Mouse (Mus musculus) forebrain, postnatal 0 days (tissue): ENCODE measurements at regions not wholly inside any gene's neighbourhood (a gene's known extent, or its start where the extent isn't known, plus 50 kb on each side); places are given as distances from the start of the nearest gene placed in this dataset.

Source experiments
- ATAC-seq: fragments of 200-750 bp; cut with Nextera tagmentation; 2 replicates; pipeline ENCODE4 v1.8.0; 2017; ENCODE audit warnings: mild to moderate bottlenecking, moderate library complexity
- DNase-seq: peaks from one replicate; pipeline ENCODE4 v3.0.0-alpha.2; 2015
- H3K27ac ChIP-seq: fragments of 300-500 bp; sonication (generic); 2 replicates; pipeline ENCODE4 v1.5.1; 2014; ENCODE audit warnings: low read depth, mild to moderate bottlenecking, antibody characterized with exemption, low read length, moderate library complexity, mixed read lengths
- H3K27me3 ChIP-seq: fragments of 300-500 bp; sonication (generic); 2 replicates; pipeline ENCODE4 v1.6.1; 2014; ENCODE audit warnings: mild to moderate bottlenecking, low read length, mixed read lengths; ENCODE audit not compliant: insufficient read depth
- H3K36me3 ChIP-seq: fragments of 300-500 bp; sonication (generic); 2 replicates; pipeline ENCODE4 v1.6.1; 2014; ENCODE audit warnings: mild to moderate bottlenecking, moderate library complexity; ENCODE audit not compliant: insufficient read depth
- H3K4me1 ChIP-seq: fragments of 300-500 bp; sonication (generic); 2 replicates; pipeline ENCODE4 v1.6.1; 2014; ENCODE audit warnings: antibody characterized with exemption; ENCODE audit not compliant: insufficient read depth
- H3K4me2 ChIP-seq: fragments of 300-500 bp; sonication (generic); 2 replicates; pipeline ENCODE4 v1.6.1; 2014; ENCODE audit warnings: low read depth, mild to moderate bottlenecking, moderate library complexity
- H3K4me3 ChIP-seq: fragments of 300-500 bp; sonication (generic); 2 replicates; pipeline ENCODE4 v1.5.1; 2014; ENCODE audit warnings: low read depth, low read length, mixed read lengths
- H3K9ac ChIP-seq: fragments of 300-500 bp; sonication (generic); 2 replicates; pipeline ENCODE4 v1.6.1; 2014; ENCODE audit warnings: mild to moderate bottlenecking
- H3K9me3 ChIP-seq: fragments of 300-500 bp; sonication (generic); 2 replicates; pipeline ENCODE4 v1.6.1; 2016; ENCODE audit warnings: low read length
- CTCF ChIP-seq: sonication (generic); IDR thresholded peaks from 2 replicates; pipeline ENCODE4 v1.5.1; 2016; ENCODE audit warnings: antibody characterized with exemption, control low read depth, low read depth

- Histone ChIP-seq H3K27ac (no peak overlapping the region), H3K9ac (no peak overlapping the region), H3K4me1 (no peaks in the 10 kb centered on the region), H3K9me3 (no peaks in the 10 kb centered on the region), H3K4me3 (no peak overlapping the region), H3K27me3 (no peaks in the 10 kb centered on the region), H3K36me3 (no peaks in the 10 kb centered on the region), H3K4me2 (no peak overlapping the region)
- no peak for TF ChIP-seq CTCF
- ATAC-seq = no peak
- no peak for DNase-seq
Measured at GRCm38 (mm10) chr4:92458186-92458585, 266.6 kb upstream of the Gm12666 start.
